Mouse (Mus musculus) liver, embryonic 14.5 days (tissue): ENCODE data around the gene Smg1.

Experiments used
- CTCF ChIP-seq: IDR thresholded peaks from 2 replicates; pipeline ENCODE4 v1.5.1; 2016; ENCODE audit warnings: antibody characterized with exemption, low read depth, control low read depth
- EP300 ChIP-seq: IDR thresholded peaks from 2 replicates; pipeline ENCODE4 v1.6.1; 2016; ENCODE audit warnings: antibody characterized with exemption, low read depth

DNA sequence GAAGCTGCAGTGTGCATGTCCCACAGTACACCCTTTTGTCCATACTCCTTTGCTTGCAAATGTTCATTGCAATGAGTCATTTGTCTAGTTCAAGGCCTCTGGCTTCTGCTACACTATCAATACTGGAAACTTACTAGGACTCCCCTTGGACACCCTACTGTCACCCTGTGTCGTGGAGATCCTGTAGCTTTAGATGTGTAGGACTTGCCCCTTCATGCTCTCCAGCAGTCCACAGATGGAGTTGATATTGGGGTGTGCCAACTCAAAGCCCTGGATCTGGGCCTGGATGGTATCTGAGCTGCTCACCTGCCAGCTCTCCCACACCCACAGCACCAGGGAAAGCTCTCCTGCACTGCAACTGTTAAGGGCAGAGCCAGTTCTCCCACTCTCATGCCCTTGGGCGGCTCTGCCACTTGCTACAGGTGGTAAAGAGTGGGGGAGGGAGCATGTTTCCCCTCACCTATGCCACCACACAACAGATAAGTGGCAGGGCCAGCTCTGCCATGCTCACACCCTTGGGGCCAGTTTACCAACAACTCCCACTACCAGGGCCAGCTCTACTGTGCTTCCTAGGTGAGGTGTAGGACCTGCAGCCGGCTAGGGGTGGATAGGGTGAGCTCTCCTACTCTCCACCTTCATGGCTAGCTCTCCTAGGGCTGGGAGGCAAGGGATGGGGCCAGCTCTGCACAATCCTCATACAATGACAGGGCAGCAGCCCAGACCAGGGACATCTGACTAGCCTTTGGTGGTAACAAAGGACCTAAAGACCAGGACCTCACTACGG, 140.6 kb downstream of the Smg1 start:
- TF ChIP-seq CTCF (no peak), EP300 (no peak)
